Comparison of ENCODE assay signal across 18 mouse cellular contexts in genomic region chr6:118756511-118756910, GRCm38 (mm10).
DNase-seq lines count a peak whose midpoint lies in the region; ATAC-seq and TF ChIP-seq lines count a peak whose summit lies in the region.
"Had no signal": no experiment of that assay in that cellular context is flagged by ENCODE, and none has a peak within 500 bp of the region (broad histone marks: within the 10 kb centered on the region; RNA-seq: fewer than 3 reads in every experiment).

No protein-coding gene starts in this region.

- TF ChIP-seq EP300 in MEL (IDR thresholded peaks at IDR 0.05; ENCODE audit: low read depth in 1 of 2, low read length in 2 of 2) = no peak
- TF ChIP-seq EP300 in liver, embryonic 14.5 days (IDR thresholded peaks at IDR 0.05; ENCODE audit: low read depth) = no peak

- no peaks in the 10 kb centered on the region for H3K36me3 ChIP-seq in hindbrain, embryonic 11.5 days (ENCODE audit: control insufficient read depth, insufficient read depth, low read length)
- no peaks in the 10 kb centered on the region for H3K36me3 ChIP-seq in hindbrain, postnatal 0 days (ENCODE audit: insufficient read depth, low read length)
- peaks cover 0 to 55% of the 10 kb centered on the region in 2 experiments; a peak in 2 of 4 replicates for H3K36me3 ChIP-seq in MEL (ENCODE audit: control insufficient read depth in 1 of 2, insufficient read depth in 2 of 2, low read length in 2 of 2)
- H3K36me3 ChIP-seq in liver, embryonic 14.5 days (replicated peaks; ENCODE audit: control insufficient read depth, insufficient read depth, low read depth) = no peaks in the 10 kb centered on the region
- H3K36me3 ChIP-seq: midbrain, embryonic 13.5 days had no signal

- H3K4me2 ChIP-seq in hindbrain, embryonic 11.5 days (replicated peaks; ENCODE audit: low read depth, low read length) = no peak overlapping the region
- H3K4me2 ChIP-seq in hindbrain, postnatal 0 days (ENCODE audit: low read depth, low read length) = no peak overlapping the region
- peak overlapping the region; percentile 70; the same call in 1 of the 2 replicates for H3K4me2 ChIP-seq in liver, embryonic 14.5 days (ENCODE audit: low read depth)
- H3K4me2 ChIP-seq: embryonic facial prominence, embryonic 13.5 days; heart, embryonic 15.5 days; limb, embryonic 13.5 days; midbrain, embryonic 13.5 days had no signal

- 46% methylated on average over 4 of the region's 4 CpGs for WGBS in hindbrain, embryonic 11.5 days
- 36% methylated on average over 4 of the region's 4 CpGs for WGBS in hindbrain, postnatal 0 days
- 54% methylated on average over 4 of the region's 4 CpGs for WGBS in liver, embryonic 14.5 days (ENCODE audit: insufficient replicate concordance)

- peak; percentile 11 for DNase-seq in hindbrain, embryonic 11.5 days (ENCODE audit: low spot score)
- DNase-seq in hindbrain, postnatal 0 days (ENCODE audit: low spot score) = no peak
- no peak for DNase-seq in MEL (ENCODE audit: low read depth, low spot score)
- peak; percentile 2 for DNase-seq in embryo, embryonic 9.5 days (ENCODE audit: extremely low spot score)
- DNase-seq in liver, embryonic 14.5 days (ENCODE audit: low read depth in 3 of 3, low spot score in 3 of 3) = no peak
- no peak for DNase-seq in frontal cortex, postnatal 25 days (ENCODE audit: low spot score in 2 of 2)
- DNase-seq in testis, postnatal 10 days (ENCODE audit: low spot score) = no peak
- DNase-seq: adrenal gland, postnatal 10 days; B cell, adult 2 months; cerebellum, adult 9-11 months; lung, postnatal 14 days; right cerebral cortex, adult 18-20 months had no signal

- no peak for ATAC-seq in hindbrain, embryonic 11.5 days (ENCODE audit: low FRiP score)
- no peak for ATAC-seq in hindbrain, postnatal 0 days
- ATAC-seq in liver, embryonic 14.5 days (ENCODE audit: insufficient read depth) = no peak
- no peak for ATAC-seq in CD4-positive, CD25-positive, alpha-beta regulatory T cell, adult 4 months
- ATAC-seq: midbrain, embryonic 13.5 days had no signal

- no peaks in the 10 kb centered on the region for H3K9me3 ChIP-seq in hindbrain, embryonic 11.5 days (ENCODE audit: control insufficient read depth, low read length)
- H3K9me3 ChIP-seq in hindbrain, postnatal 0 days (ENCODE audit: low read length) = no peaks in the 10 kb centered on the region
- no peaks in the 10 kb centered on the region for H3K9me3 ChIP-seq in MEL (replicated peaks; ENCODE audit: insufficient read depth, low read length)
- H3K9me3 ChIP-seq in liver, embryonic 14.5 days (ENCODE audit: control insufficient read depth, low read length) = no peaks in the 10 kb centered on the region
- H3K9me3 ChIP-seq: embryonic facial prominence, embryonic 13.5 days; heart, embryonic 15.5 days; limb, embryonic 13.5 days; midbrain, embryonic 13.5 days had no signal

- H3K79me2 ChIP-seq in MEL (ENCODE audit: control insufficient read depth, insufficient read depth, low read length, poor library complexity) = no peaks in the 10 kb centered on the region; the same call in 1 of the 2 replicates

- no peak overlapping the region for H3K27ac ChIP-seq in hindbrain, embryonic 11.5 days (ENCODE audit: low read depth, low read length)
- no peak overlapping the region for H3K27ac ChIP-seq in hindbrain, postnatal 0 days
- H3K27ac ChIP-seq in MEL (ENCODE audit: control insufficient read depth, low read depth, low read length) = peak overlapping the region; percentile 99
- peak overlapping the region; percentile 22; the same call in 1 of the 2 replicates for H3K27ac ChIP-seq in liver, embryonic 14.5 days
- H3K27ac ChIP-seq: embryonic facial prominence, embryonic 13.5 days; heart, embryonic 15.5 days; limb, embryonic 13.5 days; midbrain, embryonic 13.5 days; stomach, postnatal 0 days had no signal

- H3K9ac ChIP-seq in hindbrain, embryonic 11.5 days (ENCODE audit: low read depth, low read length) = no peak overlapping the region
- no peak overlapping the region for H3K9ac ChIP-seq in hindbrain, postnatal 0 days (replicated peaks; ENCODE audit: low read length)
- peak overlapping the region; percentile 70; the same call in 1 of the 2 replicates for H3K9ac ChIP-seq in MEL (ENCODE audit: control insufficient read depth, low read depth, low read length, poor library complexity, severe bottlenecking)
- no peak overlapping the region; the same call in 1 of the 2 replicates for H3K9ac ChIP-seq in liver, embryonic 14.5 days (replicated peaks)
- H3K9ac ChIP-seq: embryonic facial prominence, embryonic 13.5 days; heart, embryonic 15.5 days; limb, embryonic 13.5 days; midbrain, embryonic 13.5 days had no signal

- no peak for TF ChIP-seq CTCF in hindbrain, postnatal 0 days (IDR thresholded peaks at IDR 0.05; ENCODE audit: low read depth)
- no peak for TF ChIP-seq CTCF in MEL (IDR thresholded peaks at IDR 0.05 in 2 of 3, conservative IDR thresholded peaks at IDR 0.05 in 1 of 3; ENCODE audit: control insufficient read depth in 1 of 3, insufficient read depth in 1 of 3, low read depth in 2 of 3, low read length in 3 of 3, poor library complexity in 1 of 3, severe bottlenecking in 1 of 3)
- no peak for TF ChIP-seq CTCF in liver, embryonic 14.5 days (IDR thresholded peaks at IDR 0.05; ENCODE audit: low read depth)

- no peak overlapping the region for H3K4me3 ChIP-seq in hindbrain, embryonic 11.5 days (ENCODE audit: low read depth, low read length)
- no peak overlapping the region for H3K4me3 ChIP-seq in hindbrain, postnatal 0 days (ENCODE audit: low read length)
- H3K4me3 ChIP-seq in MEL (ENCODE audit: control insufficient read depth in 1 of 2, insufficient read depth in 1 of 2, low read depth in 2 of 2, low read length in 2 of 2) = no peak overlapping the region; a peak in 2 of 4 replicates
- no peak overlapping the region for H3K4me3 ChIP-seq in liver, embryonic 14.5 days (ENCODE audit: insufficient read depth in 1 of 2, low read depth in 2 of 2, low read length in 2 of 2)
- H3K4me3 ChIP-seq: embryonic facial prominence, embryonic 13.5 days; heart, embryonic 15.5 days; limb, embryonic 13.5 days; midbrain, embryonic 13.5 days had no signal

- no peaks in the 10 kb centered on the region for H3K4me1 ChIP-seq in hindbrain, embryonic 11.5 days (replicated peaks; ENCODE audit: control insufficient read depth, insufficient read depth, low read length)
- H3K4me1 ChIP-seq in hindbrain, postnatal 0 days (ENCODE audit: insufficient read depth, low read length) = no peaks in the 10 kb centered on the region; the same call in 1 of the 2 replicates
- peaks cover 24 to 49% of the 10 kb centered on the region in 2 experiments for H3K4me1 ChIP-seq in MEL (ENCODE audit: control insufficient read depth in 1 of 2, insufficient read depth in 2 of 2, low read length in 2 of 2)
- peaks cover 45 to 60% of the 10 kb centered on the region in 2 experiments for H3K4me1 ChIP-seq in liver, embryonic 14.5 days (replicated peaks; ENCODE audit: control insufficient read depth in 2 of 2, insufficient read depth in 2 of 2, low read length in 1 of 2)
- H3K4me1 ChIP-seq: embryonic facial prominence, embryonic 13.5 days; midbrain, embryonic 13.5 days had no signal

- no peaks in the 10 kb centered on the region for H3K27me3 ChIP-seq in hindbrain, embryonic 11.5 days (ENCODE audit: control insufficient read depth, insufficient read depth, low read length)
- no peaks in the 10 kb centered on the region for H3K27me3 ChIP-seq in hindbrain, postnatal 0 days (ENCODE audit: insufficient read depth, low read length)
- H3K27me3 ChIP-seq in MEL (ENCODE audit: control insufficient read depth in 1 of 2, insufficient read depth in 2 of 2, low read length in 2 of 2) = no peaks in the 10 kb centered on the region
- no peaks in the 10 kb centered on the region for H3K27me3 ChIP-seq in liver, embryonic 14.5 days (ENCODE audit: control insufficient read depth, insufficient read depth, low read length)
- H3K27me3 ChIP-seq: embryonic facial prominence, embryonic 13.5 days; heart, embryonic 15.5 days; limb, embryonic 13.5 days; midbrain, embryonic 13.5 days had no signal

- no peak for TF ChIP-seq RAD21 in MEL (IDR thresholded peaks at IDR 0.05; ENCODE audit: low read depth, low read length)

- TF ChIP-seq POLR2A in MEL (IDR thresholded peaks at IDR 0.05; ENCODE audit: control insufficient read depth in 1 of 2, insufficient read depth in 1 of 2, low read depth in 1 of 2, low read length in 2 of 2, poor library complexity in 1 of 2) = no peak

TF ChIP-seq in MEL, 35 proteins besides CTCF, POLR2A, EP300 and RAD21:
- TF ChIP-seq KAT2A (conservative IDR thresholded peaks at IDR 0.05; ENCODE audit: low read depth, low read length) (no peak), SMC3 (IDR thresholded peaks at IDR 0.05; ENCODE audit: low read depth, low read length) (no peak), SIN3A (IDR thresholded peaks at IDR 0.05; ENCODE audit: low read length) (no peak), MAZ (IDR thresholded peaks at IDR 0.05; ENCODE audit: low read depth, low read length) (no peak), POLR2AphosphoS5 (IDR thresholded peaks at IDR 0.05; ENCODE audit: borderline replicate concordance, low read depth, low read length) (no peak), E2F4 (IDR thresholded peaks at IDR 0.05; ENCODE audit: borderline replicate concordance, low read depth, low read length) (no peak), POLR2AphosphoS2 (IDR thresholded peaks at IDR 0.05; ENCODE audit: low read length) (no peak), ZMIZ1 (IDR thresholded peaks at IDR 0.05; ENCODE audit: low read depth, low read length) (no peak), ZNF384 (IDR thresholded peaks at IDR 0.05; ENCODE audit: low read depth, low read length) (no peak), MYB (IDR thresholded peaks at IDR 0.05; ENCODE audit: low read depth, low read length) (no peak)

Comparison
In these comparisons a context has a peak if more than half of its experiments do, and no peak if none do; other contexts are left out.
1. DNase-seq: peak in hindbrain, embryonic 11.5 days (single experiment) and embryo, embryonic 9.5 days (single experiment); none in hindbrain, postnatal 0 days (single experiment), MEL (single experiment), liver, embryonic 14.5 days (0 of 3), frontal cortex, postnatal 25 days (0 of 2) and testis, postnatal 10 days (single experiment).
2. H3K27ac ChIP-seq: peak in MEL (single experiment) and liver, embryonic 14.5 days (single experiment); none in hindbrain, embryonic 11.5 days (single experiment) and hindbrain, postnatal 0 days (single experiment).